Mouse (Mus musculus) E14TG2a.4 (cell line): ENCODE results near the gene Usp6nl.

Experiments
- CTCF ChIP-seq: conservative IDR thresholded peaks from 2 replicates; pipeline ENCODE4 v1.5.1; 2014; ENCODE audit warnings: low read length
- NANOG ChIP-seq: IDR thresholded peaks from 2 replicates; pipeline ENCODE4 v1.6.1; 2014; ENCODE audit warnings: borderline replicate concordance, low read length, mixed read lengths
- POU5F1 ChIP-seq: IDR thresholded peaks from 2 replicates; pipeline ENCODE4 v1.6.1; 2014; ENCODE audit warnings: low read length, borderline replicate concordance

DNA sequence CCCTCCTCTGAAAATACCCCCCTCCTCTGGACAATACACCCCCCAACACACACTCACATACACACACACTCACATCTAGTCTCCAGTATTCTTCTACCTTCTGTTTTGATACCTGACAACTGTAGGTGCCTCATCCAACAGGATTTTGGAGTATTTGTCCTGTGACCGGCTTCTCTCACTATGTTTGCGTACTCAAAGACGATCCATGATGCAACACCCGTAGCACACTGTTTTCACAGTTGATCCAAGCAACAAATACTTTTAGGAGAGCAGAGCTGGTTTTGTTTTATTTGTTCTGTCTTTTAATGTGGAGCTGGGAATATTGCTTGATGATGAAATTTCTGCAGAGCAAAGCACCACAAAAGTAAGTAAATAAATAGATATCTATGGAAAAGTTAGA lies 17.7 kb upstream of the Usp6nl start:
- TF ChIP-seq CTCF (no peak), NANOG (no peak), POU5F1 (no peak)
